Mouse (Mus musculus): ENCODE measurements at regions not wholly inside any gene's neighbourhood (a gene's known extent, or its start where the extent isn't known, plus 50 kb on each side); places are given as distances from the start of the nearest gene placed in this dataset.
"Not testable (repeated sequence)": the region's sequence is repeated elsewhere in the genome, so short reads cannot be mapped to it uniquely, and the experiment has no call there.

GRCm38 (mm10) chr6:3911284-3911683, 77.4 kb downstream of the Tfpi2 start:
- no peak for DNase-seq (ENCODE audit: low spot score in 2 of 2)
- intact Hi-C loops (cut with DNase I) = no loop called here

- intact Hi-C loops (cut with DNase I) = no loop called here
- no peak for DNase-seq (ENCODE audit: low spot score in 2 of 2)
Measured at GRCm38 (mm10) chr6:3904704-3905103, 84.0 kb downstream of the Tfpi2 start.

GRCm38 (mm10) chr6:3875816-3876215, 111.3 kb upstream of the Calcr start:
- DNase-seq (ENCODE audit: low spot score in 2 of 2); intact Hi-C loops (cut with DNase I): not testable (repeated sequence)

- intact Hi-C loops (cut with DNase I); DNase-seq (ENCODE audit: low spot score in 2 of 2): not testable (repeated sequence)
Measured at GRCm38 (mm10) chr6:3874826-3875225, 110.3 kb upstream of the Calcr start.

- DNase-seq (ENCODE audit: low spot score in 2 of 2) = no peak
- intact Hi-C loops (cut with DNase I) = no loop called here
Measured at GRCm38 (mm10) chr6:3861046-3861445, 96.5 kb upstream of the Calcr start.

- intact Hi-C loops (cut with DNase I) = no loop called here
- no peak for DNase-seq (ENCODE audit: low spot score in 2 of 2)
Measured at GRCm38 (mm10) chr6:3860587-3860975, 96.1 kb upstream of the Calcr start.

GRCm38 (mm10) chr6:3859942-3860586, 95.5 kb upstream of the Calcr start:
- DNase-seq (ENCODE audit: low spot score in 2 of 2) = no peak
- intact Hi-C loops (cut with DNase I) = no loop called here

- intact Hi-C loops (cut with DNase I) = no loop called here
- peak in 1 of 2 experiments; percentile 2 for DNase-seq (ENCODE audit: low spot score in 2 of 2)
Measured at GRCm38 (mm10) chr6:3850146-3850545, 85.6 kb upstream of the Calcr start.

Measured in left cerebral cortex, postnatal 36 days (tissue).